In genomic region chr16:84462150-84462549, GRCm38 (mm10) we compare ENCODE assay signal across 33 mouse cellular contexts. TPM values are rescaled to one million over a fixed set of nuclear protein-coding genes. Genes with fewer than 3 reads are reported as not detected.
DNase-seq lines count a peak whose midpoint lies in the region; ATAC-seq and TF ChIP-seq lines count a peak whose summit lies in the region.
"Had no signal": no experiment of that assay in that cellular context is flagged by ENCODE, and none has a peak within 500 bp of the region (broad histone marks: within the 10 kb centered on the region; RNA-seq: fewer than 3 reads in every experiment).

No protein-coding gene starts in this region.

- no peak for TF ChIP-seq CTCF in stomach, postnatal 0 days (IDR thresholded peaks at IDR 0.05; ENCODE audit: low read depth)

- H3K27me3 ChIP-seq in limb, embryonic 11.5 days (ENCODE audit: control insufficient read depth, insufficient read depth, low read length), result no peaks in the 10 kb centered on the region
- H3K27me3 ChIP-seq in limb, embryonic 10.5 days (ENCODE audit: low read depth, poor library complexity, severe bottlenecking), result no peaks in the 10 kb centered on the region
- no peaks in the 10 kb centered on the region for H3K27me3 ChIP-seq in stomach, postnatal 0 days (ENCODE audit: control insufficient read depth, insufficient read depth, low read length)
- H3K27me3 ChIP-seq: CH12.LX; forebrain, embryonic 13.5 days; heart, embryonic 12.5 days; heart, embryonic 15.5 days; hindbrain, embryonic 13.5 days had no signal

- DNase-seq in limb, embryonic 11.5 days (ENCODE audit: low spot score), result no peak
- no peak for DNase-seq in limb, embryonic 10.5 days (ENCODE audit: low spot score)
- DNase-seq in WW6 (ENCODE audit: low read depth, low spot score), result peak; percentile 38
- peak; percentile 22 for DNase-seq in hindlimb bud, embryonic 11.5 days (ENCODE audit: extremely low spot score, low read depth, low spot score)
- DNase-seq in adrenal gland, postnatal 14 days, result no peak
- DNase-seq in stomach, postnatal 0 days (ENCODE audit: low spot score), result no peak
- DNase-seq: adrenal gland, adult 8-10 months; adrenal gland, postnatal 36 days; B cell, adult 2 months; cerebellum, adult 18-20 months; cerebellum, adult 9-10 months; cerebellum, postnatal 14 days; gastrocnemius, adult 2 months; gastrocnemius, postnatal 14 days; heart, adult 18-20 months; heart, postnatal 10 days; heart, postnatal 36 days; kidney, adult 18-20 months had no signal

- no peaks in the 10 kb centered on the region for H3K36me3 ChIP-seq in limb, embryonic 11.5 days (ENCODE audit: control insufficient read depth, insufficient read depth, low read length)
- H3K36me3 ChIP-seq in limb, embryonic 10.5 days, result no peaks in the 10 kb centered on the region
- no peaks in the 10 kb centered on the region for H3K36me3 ChIP-seq in stomach, postnatal 0 days (ENCODE audit: control insufficient read depth, insufficient read depth, low read length)
- H3K36me3 ChIP-seq: forebrain, embryonic 10.5 days; heart, embryonic 12.5 days; heart, embryonic 15.5 days; hindbrain, embryonic 10.5 days; hindbrain, embryonic 13.5 days had no signal

- H3K9ac ChIP-seq in limb, embryonic 11.5 days (ENCODE audit: low read length), result no peak overlapping the region
- H3K9ac ChIP-seq in stomach, postnatal 0 days (ENCODE audit: low read length), result no peak overlapping the region
- H3K9ac ChIP-seq: forebrain, embryonic 13.5 days; heart, embryonic 12.5 days; heart, embryonic 15.5 days; hindbrain, embryonic 13.5 days had no signal

- no peak for TF ChIP-seq EP300 in stomach, postnatal 0 days (optimal IDR thresholded peaks at IDR 0.05)

- no peaks in the 10 kb centered on the region for H3K4me1 ChIP-seq in limb, embryonic 11.5 days (ENCODE audit: control insufficient read depth, insufficient read depth, low read length)
- H3K4me1 ChIP-seq in limb, embryonic 10.5 days, result peaks cover 18% of the 10 kb centered on the region
- no peaks in the 10 kb centered on the region for H3K4me1 ChIP-seq in stomach, postnatal 0 days (replicated peaks; ENCODE audit: control insufficient read depth, insufficient read depth)
- H3K4me1 ChIP-seq: forebrain, embryonic 13.5 days; heart, embryonic 12.5 days; heart, embryonic 15.5 days; hindbrain, embryonic 10.5 days; hindbrain, embryonic 13.5 days had no signal

- no peak overlapping the region for H3K4me2 ChIP-seq in limb, embryonic 11.5 days (ENCODE audit: low read depth, severe bottlenecking)
- H3K4me2 ChIP-seq in stomach, postnatal 0 days (replicated peaks; ENCODE audit: low read depth), result no peak overlapping the region
- H3K4me2 ChIP-seq: forebrain, embryonic 13.5 days; heart, embryonic 12.5 days; heart, embryonic 15.5 days; hindbrain, embryonic 13.5 days had no signal

- ATAC-seq in limb, embryonic 11.5 days (ENCODE audit: insufficient number of reproducible peaks, low FRiP score, low TSS enrichment, low read depth), result 0 out of 2 replicates have a peak, but pooled peaks have one; percentile 13
- ATAC-seq in stomach, postnatal 0 days (ENCODE audit: low FRiP score, low TSS enrichment), result no peak
- ATAC-seq: activated CD4-positive, CD25-positive, alpha-beta regulatory T cell, adult 4 months; forebrain, embryonic 13.5 days; forebrain, embryonic 16.5 days; hindbrain, embryonic 16.5 days; inflammation-experienced regulatory T-cells, adult 6 months; intestine, embryonic 16.5 days had no signal

- 3% methylated on average over 1 of the region's 1 CpGs for WGBS in limb, embryonic 11.5 days
- 0% methylated on average over 1 of the region's 1 CpGs for WGBS in limb, embryonic 10.5 days
- WGBS in stomach, postnatal 0 days, result 21% methylated on average over 1 of the region's 1 CpGs

- H3K4me3 ChIP-seq in limb, embryonic 11.5 days (ENCODE audit: low read depth, low read length), result no peak overlapping the region
- H3K4me3 ChIP-seq in limb, embryonic 10.5 days, result no peak overlapping the region
- no peak overlapping the region for H3K4me3 ChIP-seq in stomach, postnatal 0 days (ENCODE audit: low read depth, low read length)
- H3K4me3 ChIP-seq: forebrain, embryonic 10.5 days; forebrain, embryonic 13.5 days; gastrocnemius, adult 2 months; heart, embryonic 12.5 days; heart, embryonic 15.5 days; hindbrain, embryonic 10.5 days; hindbrain, embryonic 13.5 days had no signal

- no peak overlapping the region for H3K27ac ChIP-seq in limb, embryonic 11.5 days (replicated peaks; ENCODE audit: low read depth, low read length)
- no peak overlapping the region for H3K27ac ChIP-seq in limb, embryonic 10.5 days
- no peak overlapping the region for H3K27ac ChIP-seq in stomach, postnatal 0 days (replicated peaks)
- H3K27ac ChIP-seq: forebrain, embryonic 10.5 days; forebrain, embryonic 13.5 days; gastrocnemius, adult 2 months; heart, embryonic 15.5 days; hindbrain, embryonic 10.5 days; hindbrain, embryonic 13.5 days had no signal

- H3K9me3 ChIP-seq in limb, embryonic 11.5 days (ENCODE audit: control insufficient read depth, low read length), result no peaks in the 10 kb centered on the region
- no peaks in the 10 kb centered on the region for H3K9me3 ChIP-seq in limb, embryonic 10.5 days (replicated peaks)
- H3K9me3 ChIP-seq in stomach, postnatal 0 days (ENCODE audit: control insufficient read depth, low read length), result no peaks in the 10 kb centered on the region
- H3K9me3 ChIP-seq: forebrain, embryonic 10.5 days; forebrain, embryonic 13.5 days; heart, embryonic 12.5 days; heart, embryonic 15.5 days; hindbrain, embryonic 10.5 days; hindbrain, embryonic 13.5 days had no signal

RNA-seq across cellular contexts. Expression of gene A730009L09Rik, which starts 52.8 kb away (rescaled TPM):
- polyA plus RNA-seq in limb, embryonic 11.5 days (2014; fragmentation: Nextera tagmentation; extraction: Ambion mirVana), result not detected in 2 replicates
- not detected in 2 replicates for polyA plus RNA-seq in limb, embryonic 10.5 days (2016; fragmentation: Nextera tagmentation; extraction: Ambion mirVana)
- total RNA-seq in adrenal gland, postnatal 14 days (2021), result not detected in 2 replicates
- polyA plus RNA-seq in stomach, postnatal 0 days (2015; fragmentation: Nextera tagmentation; extraction: Ambion mirVana), result not detected in 2 replicates
- total RNA-seq: adrenal gland, adult 8-10 months; adrenal gland, postnatal 36 days; CH12.LX; gastrocnemius, adult 2 months; gastrocnemius, postnatal 14 days; heart, adult 18-20 months; heart, postnatal 10 days; heart, postnatal 36 days had no signal
- polyA plus RNA-seq: activated CD4-positive, CD25-positive, alpha-beta regulatory T cell, adult 4 months; embryonic facial prominence, embryonic 11.5 days; embryonic facial prominence, embryonic 14.5 days; forebrain, embryonic 10.5 days; forebrain, embryonic 13.5 days; forebrain, embryonic 16.5 days; gonadal fat pad, adult 2 months; heart, embryonic 12.5 days; heart, embryonic 15.5 days; hindbrain, embryonic 10.5 days; hindbrain, embryonic 13.5 days; inflammation-experienced regulatory T-cells, adult 6 months; intestine, embryonic 16.5 days had no signal

Comparison
In these comparisons a context has a peak if more than half of its experiments do, and no peak if none do; other contexts are left out.
1. DNase-seq: peak in WW6 (single experiment) and hindlimb bud, embryonic 11.5 days (single experiment); none in limb, embryonic 11.5 days (single experiment), limb, embryonic 10.5 days (single experiment), adrenal gland, postnatal 14 days (single experiment) and stomach, postnatal 0 days (single experiment).